Mouse (Mus musculus) gastrocnemius, postnatal 36 days (tissue): Measurements from ENCODE around the gene Afap1. TPM values are rescaled to one million over a fixed set of nuclear protein-coding genes. Genes with fewer than 3 reads are reported as not detected.

Source experiments
- DNase-seq, 2 experiments: peaks; one replicate each; pipeline ENCODE4 v3.0.0; 2022
- intact Hi-C: fragments of 180-260 bp; cut with DNase I; formaldehyde crosslinking; loops from one replicate; pipeline ENCODE4 v1.15.1; 2025
- total RNA-seq, 2 experiments: library from RNA; stranded (reverse); gene quantifications; 2 replicates each; pipeline ENCODE4 v1.2.3; 2021

Gene Afap1
- total RNA-seq, 2 experiments from 2014 or later: 6.3 to 6.9 TPM

- intact Hi-C loops: no loop called here
- no peak for DNase-seq
Measured at GRCm38 (mm10) chr5:35895926-35896325, 2.8 kb downstream of the Afap1 start.

GRCm38 (mm10) chr5:35896556-35896955 is 3.4 kb downstream of the Afap1 start:
- no peak for DNase-seq
- intact Hi-C loops: no loop called here

DNA sequence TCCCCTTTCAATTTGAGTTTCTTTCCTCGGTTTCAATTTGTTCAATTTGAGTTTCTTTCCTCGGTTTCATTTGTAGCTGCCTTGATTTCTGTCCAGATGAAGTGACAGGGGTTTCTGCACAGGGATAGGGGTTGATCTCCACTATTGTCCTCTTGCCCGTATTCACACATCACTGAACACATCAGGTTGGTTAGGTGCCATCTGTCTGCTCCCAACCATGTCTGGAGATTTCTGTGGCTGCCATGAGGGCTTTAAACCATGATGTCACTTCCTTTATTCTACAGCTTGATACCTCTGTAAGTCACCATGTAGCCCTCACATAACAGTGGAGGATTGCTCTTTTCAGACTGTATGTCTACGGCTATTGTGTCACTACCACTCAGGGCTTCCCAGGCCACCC is 4.0 kb downstream of the Afap1 start:
- no peak for DNase-seq
- intact Hi-C loops: no loop called here

- no peak for DNase-seq
- intact Hi-C loops: no loop called here
Measured at GRCm38 (mm10) chr5:35898114-35898513, 5.0 kb downstream of the Afap1 start.

DNA sequence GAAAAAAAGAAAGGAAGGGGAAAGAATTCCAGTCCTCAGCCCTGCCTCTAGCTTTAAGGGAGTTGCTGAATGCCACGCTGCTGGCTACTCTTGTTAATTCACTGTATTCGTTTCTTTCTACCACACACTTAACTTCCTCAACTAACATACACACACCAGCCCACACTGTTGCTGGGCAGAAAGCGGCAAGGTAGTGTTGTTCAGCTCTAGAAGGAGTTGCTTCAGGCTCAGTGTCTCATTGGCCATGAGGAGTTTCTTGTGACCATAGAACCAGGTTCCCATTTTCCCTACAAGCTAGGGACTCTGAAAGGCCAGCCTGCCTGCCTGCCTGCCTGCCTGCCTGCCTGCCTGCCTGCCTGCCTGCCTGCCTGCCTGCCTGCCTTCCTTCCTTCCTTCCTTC is 5.9 kb downstream of the Afap1 start:
- intact Hi-C loops: no loop called here
- DNase-seq: no peak

GRCm38 (mm10) chr5:35900401-35901225 is 7.5 kb downstream of the Afap1 start:
- intact Hi-C loops: no loop called here
- DNase-seq: no peak

DNA sequence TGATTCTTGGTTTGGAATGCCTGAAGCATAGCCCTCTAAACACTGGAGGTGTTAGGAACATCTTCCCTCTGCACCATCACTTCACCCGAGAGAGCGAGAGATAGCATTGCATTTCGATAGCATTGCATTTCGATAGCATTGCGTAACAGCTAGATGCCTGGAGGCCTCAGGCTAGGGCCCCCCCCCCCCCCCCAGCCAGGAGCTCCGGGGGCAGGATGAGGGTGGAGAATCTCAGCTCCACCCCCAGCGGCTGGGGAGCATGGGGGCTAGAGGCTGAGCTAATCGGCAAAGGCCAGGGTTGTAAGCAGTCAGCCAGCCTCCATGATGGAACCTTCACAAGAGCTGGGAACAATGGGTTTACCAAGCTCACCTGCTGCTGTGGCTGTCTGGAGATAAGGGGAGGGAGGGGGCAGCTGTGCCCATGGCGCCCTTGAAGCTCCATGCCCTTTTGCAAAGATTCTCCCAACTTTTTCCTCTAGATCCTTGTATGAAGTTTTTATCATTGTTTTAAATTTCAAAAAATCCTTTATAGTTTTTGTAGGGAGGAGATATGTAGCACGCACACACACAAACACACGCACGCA is 8.2 kb downstream of the Afap1 start:
- DNase-seq: no peak
- intact Hi-C loops: no loop called here

GRCm38 (mm10) chr5:35903456-35903855 is 10.3 kb downstream of the Afap1 start:
- DNase-seq: no peak
- intact Hi-C loops: no loop called here

GRCm38 (mm10) chr5:35905283-35905682 is 12.2 kb downstream of the Afap1 start:
- intact Hi-C loops: no loop called here
- no peak for DNase-seq

DNA sequence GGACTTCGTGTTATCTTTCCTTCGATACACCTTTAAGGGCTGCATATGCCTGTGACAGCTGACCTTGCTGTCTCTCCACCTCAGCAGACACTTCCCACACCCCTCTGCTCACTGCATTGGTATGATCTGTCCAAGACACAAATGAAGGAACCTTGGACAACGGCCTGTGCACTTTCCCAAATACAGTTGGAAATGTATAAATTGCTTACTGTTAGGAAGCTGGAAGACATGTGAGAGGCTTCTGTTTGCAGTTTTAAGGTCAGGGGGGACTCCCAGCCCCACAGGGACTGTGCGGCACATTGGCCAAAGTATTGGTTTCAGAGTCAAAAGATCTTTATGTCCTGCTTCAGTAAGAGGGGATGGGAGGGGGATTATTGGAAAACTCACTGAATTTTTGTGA is 14.0 kb downstream of the Afap1 start:
- intact Hi-C loops: no loop called here
- DNase-seq: no peak

GRCm38 (mm10) chr5:35907633-35908426 is 14.7 kb downstream of the Afap1 start:
- peak in 1 of 2 experiments; percentile 44 for DNase-seq
- intact Hi-C loops: no loop called here

GRCm38 (mm10) chr5:35908626-35909443 is 15.7 kb downstream of the Afap1 start:
- intact Hi-C loops: no loop called here
- no peak for DNase-seq

DNA sequence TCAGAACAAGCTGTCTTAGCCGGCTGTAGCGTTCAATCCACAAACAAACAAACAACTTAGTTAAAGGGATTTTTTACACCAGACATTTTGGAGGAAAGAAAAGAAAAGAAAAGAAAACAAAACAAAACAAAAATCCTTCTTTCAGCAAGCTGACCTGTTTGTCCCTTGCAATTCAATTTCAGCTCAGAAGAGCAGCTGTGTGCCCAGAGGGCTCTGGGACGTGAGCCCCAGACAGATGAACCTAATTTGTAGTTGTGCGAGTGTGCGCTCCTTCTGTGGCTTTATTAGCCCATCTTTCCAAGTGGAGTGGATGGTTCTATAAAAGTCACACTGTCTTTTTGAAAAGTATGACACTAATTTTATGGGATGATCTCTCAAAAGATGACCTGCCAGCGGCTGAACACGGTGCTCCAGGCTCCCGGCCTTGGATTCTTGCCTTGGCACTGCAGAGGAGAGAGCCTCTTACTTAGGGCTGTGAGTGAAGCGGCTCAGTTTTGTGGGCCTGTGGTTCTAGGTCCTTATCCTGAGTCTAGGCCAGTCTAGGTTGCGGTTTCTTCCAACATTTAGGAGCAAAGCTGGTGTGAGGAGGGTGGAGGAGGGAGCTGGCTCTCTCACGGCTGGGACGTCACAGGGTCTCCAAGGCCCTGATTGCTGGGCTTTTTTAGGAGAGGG is 22.6 kb downstream of the Afap1 start:
- DNase-seq: no peak
- intact Hi-C loops: no loop called here

DNA sequence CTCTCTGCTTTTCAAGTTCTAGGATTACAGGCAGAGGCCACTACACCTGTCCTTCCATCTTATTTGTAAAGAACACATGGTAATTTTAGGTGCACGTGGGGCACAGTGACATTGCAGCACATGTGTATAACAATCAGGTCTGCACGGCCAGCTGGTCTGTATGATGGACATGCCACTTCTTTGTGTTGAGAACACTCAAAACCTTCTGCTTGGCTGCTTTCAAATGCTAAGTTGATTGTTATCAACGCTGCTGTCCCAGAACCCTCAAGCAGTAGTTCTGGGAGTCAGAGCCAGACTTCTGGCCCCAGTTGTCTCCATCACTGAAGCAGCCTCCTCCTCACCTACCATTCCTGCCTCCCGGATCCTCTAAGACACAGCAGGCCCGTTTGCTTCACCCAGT is 23.5 kb downstream of the Afap1 start:
- intact Hi-C loops: no loop called here
- DNase-seq: no peak

DNA sequence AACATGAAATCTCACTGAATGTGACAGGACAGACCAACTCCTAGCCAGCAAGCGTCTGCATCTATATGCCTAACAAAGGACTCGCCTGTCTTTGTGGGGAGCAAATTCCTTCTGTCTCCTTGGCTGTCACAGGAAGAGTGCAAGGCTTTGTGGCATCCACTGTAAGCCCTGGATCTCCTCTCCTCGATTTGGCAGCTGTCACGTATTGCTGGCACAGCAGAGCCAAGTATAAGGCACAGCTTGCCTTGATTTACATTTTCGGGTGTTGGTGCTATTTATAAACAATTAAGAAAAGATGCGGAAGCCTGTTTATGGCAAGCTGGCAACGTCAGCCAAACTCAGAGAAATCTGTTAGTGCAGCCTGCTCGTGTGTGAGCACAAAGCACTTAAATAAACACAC is 25.3 kb downstream of the Afap1 start:
- no peak for DNase-seq
- intact Hi-C loops: no loop called here

- intact Hi-C loops: no loop called here
- DNase-seq: no peak
Measured at GRCm38 (mm10) chr5:35920076-35920475, 27.0 kb downstream of the Afap1 start.

DNA sequence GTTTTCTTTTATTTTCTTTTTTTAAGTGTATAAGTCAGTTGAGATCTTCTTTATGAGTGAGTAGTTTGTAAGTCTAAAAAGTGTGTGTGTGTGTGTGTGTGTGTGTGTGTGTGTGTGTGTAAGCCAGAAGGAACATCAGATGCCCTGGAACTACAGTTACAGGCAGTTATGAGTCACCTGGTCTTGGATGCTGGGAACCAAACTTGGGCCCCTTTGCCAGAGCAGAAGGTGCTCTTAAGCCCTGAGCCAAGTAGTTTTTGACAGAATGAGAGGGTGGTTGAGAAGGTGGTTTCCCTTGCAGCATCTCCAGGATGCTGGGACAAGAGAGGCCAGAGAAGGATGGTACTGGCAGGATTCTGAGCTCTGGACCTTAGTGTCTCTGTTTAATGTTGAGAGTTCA is 27.4 kb downstream of the Afap1 start:
- DNase-seq: no peak
- intact Hi-C loops: no loop called here

GRCm38 (mm10) chr5:35921141-35921540 is 28.0 kb downstream of the Afap1 start:
- intact Hi-C loops: no loop called here
- DNase-seq: no peak

DNA sequence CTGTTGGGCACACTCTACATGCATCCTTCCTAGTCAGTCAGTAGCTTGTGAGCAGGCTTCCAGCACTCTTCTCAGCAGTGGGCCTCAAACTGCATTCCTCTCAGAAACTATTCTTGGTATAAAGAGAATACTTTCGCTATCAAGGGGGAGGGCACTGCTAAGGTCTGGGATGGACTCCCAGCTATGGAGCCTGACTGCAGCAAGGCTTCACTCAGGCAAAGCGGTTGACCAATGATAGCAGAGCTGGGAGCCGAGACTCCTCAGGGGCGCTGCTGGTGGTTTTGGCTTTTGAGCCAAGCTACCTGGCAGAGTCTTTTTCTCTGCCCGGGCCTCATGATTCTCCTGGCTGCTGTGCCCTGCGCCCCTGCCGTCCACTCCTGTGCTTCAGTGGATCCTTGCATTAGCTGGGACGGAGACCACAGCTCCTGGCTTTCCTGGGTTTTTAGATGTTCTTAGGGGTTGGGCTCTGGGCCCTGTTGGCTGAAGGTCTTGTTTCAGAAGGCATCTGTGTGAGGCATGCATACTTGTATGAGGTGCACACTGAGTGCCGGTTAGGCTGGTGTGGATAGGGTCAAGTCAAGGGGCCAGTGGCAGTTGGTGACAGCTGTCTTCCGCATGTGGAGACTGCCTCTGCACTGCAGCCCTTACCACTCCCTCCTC is 28.6 kb downstream of the Afap1 start:
- DNase-seq: peak in 1 of 2 experiments; percentile 46
- intact Hi-C loops: no loop called here

GRCm38 (mm10) chr5:35923448-35923847 is 30.3 kb downstream of the Afap1 start:
- intact Hi-C loops: no loop called here

More at GRCm38 (mm10) chr5:35923448-35923847, 30.3 kb downstream of the Afap1 start:
- no peak for DNase-seq
